In the genomic region with DNA sequence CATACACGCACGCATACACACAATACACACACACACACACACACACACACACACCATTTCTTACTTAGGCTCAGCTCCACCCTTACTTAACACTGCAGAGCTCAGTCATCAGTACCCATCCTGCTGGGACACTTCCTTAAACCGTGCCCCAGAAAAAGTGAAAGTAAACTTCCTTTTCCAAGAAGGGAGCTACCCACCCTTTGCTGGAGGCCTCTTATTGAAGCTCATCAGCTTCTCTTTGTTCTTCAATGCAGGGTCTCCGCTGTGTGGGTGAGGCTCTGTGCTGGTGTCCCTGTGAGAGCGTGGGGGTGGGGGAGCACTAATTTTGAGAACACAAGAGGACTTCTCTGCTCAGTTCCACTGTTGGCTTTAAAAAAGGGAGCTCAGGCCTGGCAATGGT, we compare ENCODE assay signal across 9 mouse cellular contexts.
A peak's percentile ranks its signal among the peaks of the same experiment; 100 is the strongest.
DNase-seq lines count a peak whose midpoint lies in the region; ATAC-seq and TF ChIP-seq lines count a peak whose summit lies in the region.
"Had no signal": no experiment of that assay in that cellular context is flagged by ENCODE, and none has a peak within 500 bp of the region (broad histone marks: within the 10 kb centered on the region; RNA-seq: fewer than 3 reads in every experiment).

No protein-coding gene starts in this region.

- no peak for TF ChIP-seq POLR2A in thymus, adult 2 months (IDR thresholded peaks at IDR 0.05; ENCODE audit: control insufficient read depth, extremely low read depth, insufficient read depth, low read length, poor library complexity)

- no peak overlapping the region for H3K4me3 ChIP-seq in forebrain, embryonic 10.5 days
- H3K4me3 ChIP-seq in forebrain, embryonic 15.5 days, result no peak overlapping the region
- H3K4me3 ChIP-seq in thymus, adult 2 months (ENCODE audit: control insufficient read depth, insufficient read depth, low read length), result peak overlapping the region; percentile 3; the same call in 1 of the 2 replicates
- H3K4me3 ChIP-seq: neural tube, embryonic 13.5 days had no signal

- DNase-seq in forebrain, embryonic 10.5 days (ENCODE audit: extremely low spot score, low spot score), result no peak
- DNase-seq in thymus, adult 2 months, result peak; percentile 21
- no peak for DNase-seq in thymus, adult 18-20 months
- DNase-seq in lung, postnatal 25 days (ENCODE audit: low spot score), result peak; percentile 56
- no peak for DNase-seq in layer of hippocampus, postnatal 14 days (ENCODE audit: low spot score in 2 of 2)
- DNase-seq in cerebellum, adult 11 months, result no peak
- DNase-seq in cerebellum, adult 8-10 months, result no peak

- H3K27ac ChIP-seq in forebrain, embryonic 10.5 days, result peak overlapping the region; percentile 54; the same call in 1 of the 2 replicates
- no peak overlapping the region for H3K27ac ChIP-seq in forebrain, embryonic 15.5 days (replicated peaks)
- H3K27ac ChIP-seq in thymus, adult 2 months (ENCODE audit: control insufficient read depth, insufficient read depth, low read length), result peak overlapping the region; percentile 1; the same call in 1 of the 2 replicates
- H3K27ac ChIP-seq: neural tube, embryonic 13.5 days had no signal

- H3K4me1 ChIP-seq in forebrain, embryonic 10.5 days, result peaks cover 15% of the 10 kb centered on the region
- no peaks in the 10 kb centered on the region for H3K4me1 ChIP-seq in forebrain, embryonic 15.5 days
- H3K4me1 ChIP-seq in thymus, adult 2 months (replicated peaks; ENCODE audit: control insufficient read depth, insufficient read depth, low read length), result peaks cover 9% of the 10 kb centered on the region
- H3K4me1 ChIP-seq: neural tube, embryonic 13.5 days had no signal

- no peak overlapping the region for H3K4me2 ChIP-seq in forebrain, embryonic 15.5 days (replicated peaks)
- H3K4me2 ChIP-seq: neural tube, embryonic 13.5 days had no signal

- ATAC-seq in forebrain, embryonic 15.5 days (replicated peaks), result no peak

- WGBS in forebrain, embryonic 10.5 days, result 81% methylated on average over 5 of the region's 5 CpGs
- WGBS in forebrain, embryonic 15.5 days, result 67% methylated on average over 5 of the region's 5 CpGs
- 14% methylated on average over 5 of the region's 5 CpGs for WGBS in thymus, adult 2 months

- no peaks in the 10 kb centered on the region for H3K9me3 ChIP-seq in forebrain, embryonic 10.5 days
- H3K9me3 ChIP-seq in forebrain, embryonic 15.5 days, result no peaks in the 10 kb centered on the region
- H3K9me3 ChIP-seq: neural tube, embryonic 13.5 days had no signal

- TF ChIP-seq CTCF in thymus, adult 2 months (IDR thresholded peaks at IDR 0.05; ENCODE audit: borderline replicate concordance, control insufficient read depth, extremely low read depth, insufficient read depth, low read length, poor library complexity), result no peak

- H3K27me3 ChIP-seq in forebrain, embryonic 10.5 days (ENCODE audit: poor library complexity, severe bottlenecking), result no peaks in the 10 kb centered on the region
- H3K27me3 ChIP-seq in forebrain, embryonic 15.5 days, result no peaks in the 10 kb centered on the region
- no peaks in the 10 kb centered on the region for H3K27me3 ChIP-seq in thymus, adult 2 months (ENCODE audit: control insufficient read depth, insufficient read depth, low read length)
- H3K27me3 ChIP-seq: neural tube, embryonic 13.5 days had no signal

- H3K9ac ChIP-seq in forebrain, embryonic 15.5 days (replicated peaks), result no peak overlapping the region
- H3K9ac ChIP-seq: neural tube, embryonic 13.5 days had no signal

- H3K36me3 ChIP-seq in forebrain, embryonic 10.5 days (replicated peaks), result no peaks in the 10 kb centered on the region
- no peaks in the 10 kb centered on the region for H3K36me3 ChIP-seq in forebrain, embryonic 15.5 days
- H3K36me3 ChIP-seq in thymus, adult 2 months (ENCODE audit: control insufficient read depth, insufficient read depth, low read length), result no peaks in the 10 kb centered on the region
- H3K36me3 ChIP-seq: neural tube, embryonic 13.5 days had no signal

Comparison
In these comparisons a context has a peak if more than half of its experiments do, and no peak if none do; other contexts are left out.
1. DNase-seq: peak in thymus, adult 2 months (single experiment) and lung, postnatal 25 days (single experiment); none in forebrain, embryonic 10.5 days (single experiment), thymus, adult 18-20 months (0 of 2), layer of hippocampus, postnatal 14 days (0 of 2), cerebellum, adult 11 months (single experiment) and cerebellum, adult 8-10 months (single experiment).